Mouse (Mus musculus): Measurements from ENCODE around the gene Stk39. TPM values are rescaled to one million over a fixed set of nuclear protein-coding genes. Genes with fewer than 3 reads are reported as not detected.

The Stk39 gene
- polyA plus RNA-seq, 1 experiment from 2014 or later = 20.0 TPM

- ATAC-seq (replicated peaks; ENCODE audit: low FRiP score) = peak; percentile 38; the same call in 1 of the 2 replicates
- Histone ChIP-seq H3K4me2 (no peak overlapping the region), H3K4me1 (peaks cover 9% of the 10 kb centered on the region), H3K27ac (no peak overlapping the region), H3K9ac (no peak overlapping the region), H3K27me3 (no peaks in the 10 kb centered on the region), H3K9me3 (replicated peaks) (no peaks in the 10 kb centered on the region), H3K4me3 (replicated peaks) (no peak overlapping the region), H3K36me3 (no peaks in the 10 kb centered on the region)
- 70% methylated on average over 5 of the region's 5 CpGs for WGBS
These were observed 153.6 kb downstream of the Stk39 start for GRCm38 (mm10) chr2:68318452-68318851.

- 88% methylated on average over 9 of the region's 9 CpGs for WGBS
- no peaks in the 10 kb centered on the region for H3K27me3 ChIP-seq
- no peak for ATAC-seq (replicated peaks; ENCODE audit: low FRiP score)
These were observed 154.2 kb downstream of the Stk39 start for GRCm38 (mm10) chr2:68317895-68318294.

GRCm38 (mm10) chr2:68317452-68317851 lies 154.6 kb downstream of the Stk39 start:
- Histone ChIP-seq H3K9me3 (replicated peaks) (no peaks in the 10 kb centered on the region), H3K36me3 (0 out of 2 replicates have a peak, but pooled peaks cover 5% of the 10 kb centered on the region), H3K27ac (no peak overlapping the region), H3K27me3 (no peaks in the 10 kb centered on the region), H3K9ac (no peak overlapping the region), H3K4me3 (replicated peaks) (no peak overlapping the region), H3K4me2 (no peak overlapping the region), H3K4me1 (peaks cover 8% of the 10 kb centered on the region)
- no peak for ATAC-seq (replicated peaks; ENCODE audit: low FRiP score)
- WGBS = 24% methylated on average over 2 of the region's 2 CpGs

More at GRCm38 (mm10) chr2:68317895-68318294, 154.2 kb downstream of the Stk39 start:
- Histone ChIP-seq H3K9me3 (replicated peaks) (no peaks in the 10 kb centered on the region), H3K9ac (no peak overlapping the region), H3K4me2 (no peak overlapping the region), H3K36me3 (0 out of 2 replicates have a peak, but pooled peaks cover 1% of the 10 kb centered on the region), H3K27ac (no peak overlapping the region), H3K4me3 (replicated peaks) (no peak overlapping the region), H3K4me1 (peaks cover 8% of the 10 kb centered on the region)

- peaks cover 12% of the 10 kb centered on the region for H3K36me3 ChIP-seq
- no peaks in the 10 kb centered on the region for H3K9me3 ChIP-seq (replicated peaks)
- H3K4me2 ChIP-seq = no peak overlapping the region
- no peaks in the 10 kb centered on the region for H3K27me3 ChIP-seq
- peaks cover 8% of the 10 kb centered on the region for H3K4me1 ChIP-seq
- no peak overlapping the region for H3K9ac ChIP-seq
- H3K4me3 ChIP-seq (replicated peaks) = no peak overlapping the region
- ATAC-seq (replicated peaks; ENCODE audit: low FRiP score) = no peak; the same call in 1 of the 2 replicates
- WGBS = 65% methylated on average over 11 of the region's 11 CpGs
- H3K27ac ChIP-seq = no peak overlapping the region
These were observed 156.8 kb downstream of the Stk39 start for GRCm38 (mm10) chr2:68315258-68315657.

- H3K36me3 ChIP-seq = peaks cover 37% of the 10 kb centered on the region
- no peaks in the 10 kb centered on the region for H3K4me1 ChIP-seq
- H3K9me3 ChIP-seq (replicated peaks) = no peaks in the 10 kb centered on the region
- no peak for ATAC-seq (replicated peaks; ENCODE audit: low FRiP score)
- no peak overlapping the region for H3K4me2 ChIP-seq
- H3K27me3 ChIP-seq = no peaks in the 10 kb centered on the region
- H3K9ac ChIP-seq = no peak overlapping the region
- no peak overlapping the region for H3K4me3 ChIP-seq (replicated peaks)
- no peak overlapping the region for H3K27ac ChIP-seq
- 92% methylated on average over 3 of the region's 3 CpGs for WGBS
These were observed 161.9 kb downstream of the Stk39 start for GRCm38 (mm10) chr2:68310121-68310520.

GRCm38 (mm10) chr2:68306519-68306918 lies 165.5 kb downstream of the Stk39 start:
- Histone ChIP-seq H3K9me3 (replicated peaks) (no peaks in the 10 kb centered on the region), H3K4me1 (peaks cover 8% of the 10 kb centered on the region), H3K4me3 (replicated peaks) (no peak overlapping the region), H3K36me3 (peaks cover 44% of the 10 kb centered on the region), H3K9ac (no peak overlapping the region), H3K27ac (no peak overlapping the region), H3K27me3 (no peaks in the 10 kb centered on the region), H3K4me2 (no peak overlapping the region)
- ATAC-seq (replicated peaks; ENCODE audit: low FRiP score) = no peak
- WGBS = 73% methylated on average over 4 of the region's 4 CpGs

- WGBS = 77% methylated on average over 6 of the region's 6 CpGs
- no peak for ATAC-seq (replicated peaks; ENCODE audit: low FRiP score)
- no peak overlapping the region for H3K4me2 ChIP-seq
These were observed 167.2 kb downstream of the Stk39 start for GRCm38 (mm10) chr2:68304771-68305460.

GRCm38 (mm10) chr2:68301811-68302542 lies 170.1 kb downstream of the Stk39 start:
- H3K4me2 ChIP-seq = no peak overlapping the region
- peaks cover 8% of the 10 kb centered on the region for H3K4me1 ChIP-seq
- H3K27ac ChIP-seq = no peak overlapping the region
- H3K36me3 ChIP-seq = peaks cover 35% of the 10 kb centered on the region
- H3K27me3 ChIP-seq = no peaks in the 10 kb centered on the region
- no peaks in the 10 kb centered on the region for H3K9me3 ChIP-seq (replicated peaks)
- no peak overlapping the region for H3K9ac ChIP-seq
- peak; percentile 22; the same call in 1 of the 2 replicates for ATAC-seq (replicated peaks; ENCODE audit: low FRiP score)
- WGBS = 48% methylated on average over 4 of the region's 4 CpGs
- no peak overlapping the region for H3K4me3 ChIP-seq (replicated peaks)

More at GRCm38 (mm10) chr2:68304771-68305460, 167.2 kb downstream of the Stk39 start:
- Histone ChIP-seq H3K4me3 (replicated peaks) (no peak overlapping the region), H3K27ac (no peak overlapping the region), H3K4me1 (peaks cover 8% of the 10 kb centered on the region), H3K27me3 (no peaks in the 10 kb centered on the region), H3K9ac (no peak overlapping the region), H3K36me3 (peaks cover 33% of the 10 kb centered on the region), H3K9me3 (replicated peaks) (no peaks in the 10 kb centered on the region)

GRCm38 (mm10) chr2:68298356-68298755 lies 173.7 kb downstream of the Stk39 start:
- 98% methylated on average over 3 of the region's 3 CpGs for WGBS
- H3K4me3 ChIP-seq (replicated peaks) = no peak overlapping the region

GRCm38 (mm10) chr2:68297955-68298354 lies 174.1 kb downstream of the Stk39 start:
- peaks cover 12% of the 10 kb centered on the region for H3K4me1 ChIP-seq
- peaks cover 11% of the 10 kb centered on the region for H3K36me3 ChIP-seq
- no peak overlapping the region for H3K9ac ChIP-seq
- no peak overlapping the region for H3K4me3 ChIP-seq (replicated peaks)
- no peak for ATAC-seq (replicated peaks; ENCODE audit: low FRiP score)
- H3K4me2 ChIP-seq = no peak overlapping the region
- no peak overlapping the region for H3K27ac ChIP-seq
- no peaks in the 10 kb centered on the region for H3K9me3 ChIP-seq (replicated peaks)
- no peaks in the 10 kb centered on the region for H3K27me3 ChIP-seq
- WGBS = 87% methylated on average over 2 of the region's 2 CpGs

More at GRCm38 (mm10) chr2:68298356-68298755, 173.7 kb downstream of the Stk39 start:
- H3K27me3 ChIP-seq = no peaks in the 10 kb centered on the region
- no peak overlapping the region for H3K9ac ChIP-seq
- no peak overlapping the region for H3K4me2 ChIP-seq
- H3K27ac ChIP-seq = no peak overlapping the region
- H3K9me3 ChIP-seq (replicated peaks) = no peaks in the 10 kb centered on the region
- H3K4me1 ChIP-seq = peaks cover 12% of the 10 kb centered on the region
- ATAC-seq (replicated peaks; ENCODE audit: low FRiP score) = no peak
- H3K36me3 ChIP-seq = peaks cover 11% of the 10 kb centered on the region

GRCm38 (mm10) chr2:68296743-68297142 lies 175.3 kb downstream of the Stk39 start:
- ATAC-seq (replicated peaks; ENCODE audit: low FRiP score) = no peak
- H3K36me3 ChIP-seq = peaks cover 11% of the 10 kb centered on the region
- H3K4me1 ChIP-seq = peaks cover 14% of the 10 kb centered on the region
- no peak overlapping the region for H3K27ac ChIP-seq
- H3K4me2 ChIP-seq = no peak overlapping the region
- no peaks in the 10 kb centered on the region for H3K9me3 ChIP-seq (replicated peaks)
- no peak overlapping the region for H3K4me3 ChIP-seq (replicated peaks)
- no peaks in the 10 kb centered on the region for H3K27me3 ChIP-seq
- 73% methylated on average over 2 of the region's 2 CpGs for WGBS
- H3K9ac ChIP-seq = no peak overlapping the region
